Mouse (Mus musculus) lung, postnatal 10 days (tissue): ENCODE measurements at regions not wholly inside any gene's neighbourhood (a gene's known extent, or its start where the extent isn't known, plus 50 kb on each side); places are given as distances from the start of the nearest gene placed in this dataset.

Source experiments
- DNase-seq: peaks from one replicate; pipeline ENCODE4 v3.0.0; 2021

DNA sequence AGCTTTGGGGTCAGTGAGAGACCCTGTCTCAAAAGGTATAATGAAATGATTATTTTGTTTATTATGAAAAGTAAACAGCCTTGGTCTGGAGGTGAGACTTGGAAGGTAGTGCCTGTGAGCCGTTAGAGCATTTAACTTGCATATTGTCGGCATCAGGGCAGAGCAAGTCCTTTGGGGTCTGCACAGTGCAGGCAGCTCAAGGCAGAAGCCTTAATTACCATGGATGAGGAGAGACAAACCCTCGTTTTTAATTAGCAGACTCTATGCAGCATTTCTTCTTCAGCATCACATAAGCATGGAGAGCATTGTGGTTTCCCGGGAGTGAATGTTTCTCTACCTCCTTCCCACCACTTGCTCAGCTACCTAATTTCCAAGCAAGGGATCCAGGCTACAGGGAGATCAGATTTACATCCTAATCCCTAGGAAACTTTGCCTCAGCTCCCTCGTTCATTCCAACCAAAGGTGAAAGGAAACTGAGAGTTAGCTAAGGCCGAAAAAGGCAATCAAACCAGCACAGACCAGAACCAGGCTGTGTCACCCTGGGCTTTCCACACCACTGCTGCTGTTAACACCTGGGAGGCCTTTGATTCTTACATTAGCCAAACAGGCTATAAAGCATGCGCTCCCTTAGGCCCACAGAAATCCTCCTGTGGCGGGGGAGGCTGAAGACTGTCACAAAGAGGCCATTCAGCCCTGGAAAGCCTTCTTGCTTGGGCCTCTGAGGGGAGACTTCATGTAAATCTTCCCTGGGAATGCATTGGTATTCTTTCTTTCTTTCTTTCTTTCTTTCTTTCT, 120.9 kb upstream of the Trib2 start:
- DNase-seq = no peak

DNA sequence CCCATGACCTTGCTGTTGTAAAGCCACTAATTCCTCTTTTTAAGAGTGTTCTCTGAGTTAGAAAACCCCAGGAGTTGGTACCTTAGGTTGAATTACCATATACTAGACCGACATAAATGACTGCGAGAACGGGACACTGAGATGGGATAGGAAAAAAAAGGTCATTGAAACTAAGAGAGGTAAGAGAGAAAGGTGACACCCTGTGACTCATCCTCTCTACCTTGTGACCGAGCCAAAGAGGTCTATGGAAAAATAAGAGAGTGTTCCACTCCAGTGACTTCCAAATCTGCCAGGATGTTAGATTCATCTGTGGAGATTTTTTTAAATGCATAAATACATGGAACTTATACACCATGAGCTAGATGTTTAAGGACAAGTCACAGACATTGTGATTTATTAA, 115.3 kb upstream of the Trib2 start:
- DNase-seq = no peak

DNA sequence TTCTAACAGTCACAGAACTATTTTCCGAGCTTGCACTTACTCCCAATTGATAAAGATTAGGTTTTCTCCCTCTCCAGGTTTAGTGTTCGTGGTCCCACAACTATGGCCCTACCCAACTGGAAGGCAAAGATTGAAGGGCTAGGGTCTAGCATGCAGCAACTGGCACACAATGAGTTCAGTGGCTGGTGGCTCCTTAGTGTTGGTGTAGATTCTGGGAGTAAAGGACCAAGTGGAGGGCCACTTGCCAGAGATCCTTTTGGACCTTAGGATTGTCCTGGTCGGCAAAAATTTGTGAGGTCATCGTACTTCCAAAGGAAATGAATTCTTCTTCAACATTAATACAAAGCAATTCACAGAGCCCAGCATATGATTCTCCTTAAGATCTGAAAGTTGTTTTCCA, 114.8 kb upstream of the Trib2 start:
- DNase-seq = no peak

DNA sequence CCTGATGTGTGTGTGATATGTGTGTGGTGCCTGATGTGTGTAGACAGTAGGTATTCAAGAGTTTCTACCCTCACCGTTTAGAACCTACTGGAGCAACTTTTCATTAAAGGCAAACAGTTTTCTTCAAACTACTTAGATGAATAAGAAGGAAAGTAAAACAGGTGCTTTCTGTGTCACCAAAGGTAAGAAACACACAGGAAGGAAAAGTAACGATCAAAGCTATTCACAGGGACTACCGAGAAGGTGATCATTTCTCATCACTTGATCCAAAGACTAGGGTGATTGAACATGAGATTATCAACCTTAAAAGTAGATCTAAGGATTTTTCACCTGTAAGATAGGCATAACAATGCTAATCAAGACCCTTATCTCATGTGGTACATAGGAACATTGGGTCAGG, 113.4 kb upstream of the Trib2 start:
- no peak for DNase-seq

DNA sequence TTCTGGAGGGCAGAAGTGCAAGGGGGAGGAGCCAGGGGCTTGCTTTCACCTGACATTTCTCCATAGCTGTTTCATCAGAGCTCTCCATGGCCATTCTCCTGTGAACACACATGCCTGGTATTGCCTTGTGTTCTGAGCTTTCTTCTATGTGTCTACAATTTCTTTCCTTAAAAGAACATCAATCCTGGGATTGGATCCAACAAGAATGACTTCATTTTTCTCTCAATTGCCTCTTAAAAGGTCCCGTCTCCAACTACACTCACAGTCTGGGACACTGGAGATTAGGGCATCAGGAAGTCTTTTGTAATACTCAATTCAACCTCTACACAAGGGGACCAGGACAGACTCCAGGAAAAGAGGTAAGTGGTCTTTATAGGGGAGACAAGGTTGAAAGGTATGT, 112.8 kb upstream of the Trib2 start:
- peak; percentile 2 for DNase-seq

DNA sequence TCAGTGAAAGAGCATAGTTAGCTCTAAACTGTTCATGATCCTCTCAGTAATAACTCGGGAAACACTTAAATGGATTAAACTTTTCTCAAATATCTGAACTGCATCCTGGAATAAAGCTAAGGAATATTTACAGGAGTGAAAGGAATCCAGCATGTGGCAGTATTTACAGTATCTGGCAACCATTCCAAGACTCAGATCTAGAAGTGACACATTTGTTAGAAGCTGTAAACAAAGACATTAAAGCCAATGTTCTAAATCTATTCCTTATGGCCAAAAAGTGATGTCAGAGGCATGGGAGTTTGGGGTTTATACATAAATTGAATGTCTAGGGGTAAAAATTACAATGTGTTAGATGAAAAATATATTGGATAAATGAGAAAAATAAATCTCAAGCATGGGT, 101.6 kb upstream of the Trib2 start:
- DNase-seq = no peak

DNA sequence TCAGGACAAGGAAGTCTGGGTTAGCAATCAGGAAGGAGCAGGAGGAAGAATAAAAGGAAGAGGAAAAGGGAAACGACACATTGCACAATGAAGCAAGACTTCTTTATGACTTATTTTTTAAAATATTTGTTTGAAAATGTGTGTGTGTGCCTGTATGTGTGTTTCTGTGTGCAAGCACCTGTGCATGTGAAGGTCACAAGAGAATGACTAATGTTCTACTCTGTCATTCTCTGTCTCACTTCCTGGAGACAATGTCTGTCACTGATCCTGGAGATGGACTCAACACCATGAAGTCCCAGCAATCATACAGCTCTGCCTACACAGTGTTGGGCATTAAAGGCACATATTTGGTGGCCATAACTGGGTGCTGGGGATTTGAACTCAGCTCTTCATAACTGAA, 96.2 kb upstream of the Trib2 start:
- no peak for DNase-seq

DNA sequence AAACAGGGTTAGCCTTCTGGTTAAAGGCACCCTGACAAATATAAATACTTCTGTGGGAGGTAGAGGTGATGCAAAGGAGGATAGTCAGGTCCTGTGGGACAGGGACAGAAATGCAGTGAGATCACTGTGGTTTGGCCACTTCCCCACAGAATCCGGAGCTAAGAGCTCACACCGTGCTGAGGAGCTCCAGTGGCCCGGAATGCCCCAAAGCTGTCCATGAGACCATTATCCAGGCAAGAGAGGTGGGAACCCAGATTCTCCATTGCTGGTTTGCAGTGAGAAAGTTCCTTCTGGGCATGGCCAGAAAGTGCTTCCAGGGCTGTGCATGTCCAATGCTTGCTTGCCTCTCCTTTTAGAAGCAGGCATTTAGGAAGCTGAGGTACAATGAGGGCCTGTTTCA, 95.8 kb upstream of the Trib2 start:
- no peak for DNase-seq

DNA sequence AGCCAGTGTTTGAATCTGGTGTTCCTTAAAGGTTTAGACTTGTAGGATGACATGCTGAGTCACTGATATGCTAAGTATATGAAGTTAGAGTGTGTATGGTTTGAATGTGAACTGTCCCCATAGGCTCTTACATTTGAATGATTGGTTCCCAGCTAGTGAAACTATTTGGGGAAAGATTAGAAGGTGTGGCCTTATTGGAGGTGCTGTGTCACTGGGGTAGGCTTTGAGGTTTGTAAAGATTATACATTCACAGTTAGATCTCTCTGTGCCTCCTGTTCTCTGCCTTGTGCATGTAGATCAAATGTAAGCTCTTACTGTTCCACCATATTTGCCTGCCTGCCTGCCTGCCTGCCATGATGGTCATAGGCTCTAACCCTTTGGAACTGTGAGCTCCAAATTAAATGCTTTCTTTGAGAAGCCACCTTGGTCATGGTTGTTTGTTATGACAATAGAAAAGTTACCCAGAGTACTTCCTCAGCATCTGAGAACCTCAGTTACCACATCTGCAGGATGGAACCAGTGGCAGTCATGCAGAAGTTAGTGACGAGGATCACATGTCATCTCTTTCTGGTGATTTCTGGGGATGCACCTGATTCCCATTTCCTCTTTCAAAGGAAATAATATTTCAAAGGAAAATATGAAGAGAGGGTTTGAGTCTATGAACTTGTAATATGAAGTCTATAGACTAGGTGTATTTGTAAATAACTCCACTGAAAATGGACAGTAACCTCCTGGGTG, 94.7 kb upstream of the Trib2 start:
- DNase-seq = no peak

DNA sequence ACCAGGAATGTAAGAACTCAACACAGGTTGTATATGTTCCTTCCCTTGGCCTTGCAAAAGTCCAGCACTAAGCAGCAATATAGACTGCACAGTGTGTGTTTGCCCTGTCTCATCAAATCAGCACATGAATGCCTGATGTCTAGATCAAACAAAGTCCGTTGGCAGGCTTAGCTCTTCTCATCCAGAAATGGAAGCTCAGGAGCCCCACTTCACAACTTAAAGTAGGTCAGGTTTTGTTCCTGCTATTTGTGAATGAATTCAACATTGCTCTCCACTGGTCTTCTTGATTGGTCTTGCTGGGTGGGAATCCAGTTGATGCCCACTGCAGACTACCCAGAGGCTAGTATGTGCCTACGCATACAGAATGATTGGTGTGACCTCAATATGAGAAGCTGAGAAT, 80.8 kb upstream of the Trib2 start:
- DNase-seq = no peak

DNA sequence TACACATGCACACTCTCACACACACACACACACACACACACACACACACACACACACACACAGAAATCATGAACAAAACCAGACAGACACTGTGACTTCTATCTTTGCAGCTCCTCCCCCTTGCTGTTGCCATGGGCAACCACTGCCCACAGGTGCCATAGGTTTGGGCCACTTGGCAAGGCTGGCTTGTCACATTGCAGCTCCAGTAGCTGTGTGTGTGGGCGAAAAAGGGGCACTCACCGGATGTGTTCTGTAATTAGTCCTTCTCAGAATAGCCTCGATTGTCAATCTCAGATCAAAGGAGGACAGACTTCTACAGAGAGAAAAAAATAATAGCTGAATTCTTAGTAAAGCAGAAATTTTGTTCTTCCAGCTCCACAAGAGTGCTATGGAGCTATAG, 79.8 kb upstream of the Trib2 start:
- no peak for DNase-seq

DNA sequence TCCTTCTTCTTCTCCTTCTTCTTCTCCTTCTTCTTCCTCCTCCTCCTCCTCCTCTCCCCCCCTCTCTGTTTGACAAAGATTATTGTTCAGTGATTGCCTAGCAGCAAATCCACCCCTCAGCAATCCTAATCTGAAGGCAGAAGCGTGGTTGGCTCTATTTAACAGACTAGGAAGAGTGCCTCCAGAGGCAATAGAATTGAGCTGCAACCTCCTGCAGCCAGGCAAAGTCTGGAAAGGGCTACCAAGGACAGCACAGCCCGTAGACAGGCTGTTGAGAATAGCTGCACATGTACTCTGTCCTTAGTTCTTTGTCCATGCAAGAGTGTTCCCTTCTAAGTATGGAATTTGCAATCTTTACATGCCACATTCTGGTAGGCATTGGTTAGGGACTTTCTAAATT, 78.5 kb upstream of the Trib2 start:
- no peak for DNase-seq

DNA sequence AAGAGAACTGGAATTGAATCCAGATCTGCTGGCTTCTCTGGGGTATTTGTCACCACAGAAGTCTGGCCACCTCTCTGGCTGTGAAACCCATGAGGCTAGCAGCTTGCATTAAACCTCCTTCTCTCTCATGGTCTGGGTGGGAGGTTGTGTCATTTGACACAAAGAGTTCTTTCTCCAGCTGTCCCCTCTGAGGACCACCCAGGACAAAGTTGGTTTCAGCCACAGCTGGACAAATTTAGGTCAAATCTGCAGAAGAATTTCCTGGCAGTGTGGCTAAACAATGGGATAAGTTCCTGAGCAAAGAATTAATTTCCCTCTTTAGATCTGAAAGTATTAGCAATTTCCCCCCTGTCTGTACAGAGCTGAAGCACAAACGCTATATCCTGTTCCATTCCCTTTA, 73.9 kb upstream of the Trib2 start:
- DNase-seq = peak; percentile 3

DNA sequence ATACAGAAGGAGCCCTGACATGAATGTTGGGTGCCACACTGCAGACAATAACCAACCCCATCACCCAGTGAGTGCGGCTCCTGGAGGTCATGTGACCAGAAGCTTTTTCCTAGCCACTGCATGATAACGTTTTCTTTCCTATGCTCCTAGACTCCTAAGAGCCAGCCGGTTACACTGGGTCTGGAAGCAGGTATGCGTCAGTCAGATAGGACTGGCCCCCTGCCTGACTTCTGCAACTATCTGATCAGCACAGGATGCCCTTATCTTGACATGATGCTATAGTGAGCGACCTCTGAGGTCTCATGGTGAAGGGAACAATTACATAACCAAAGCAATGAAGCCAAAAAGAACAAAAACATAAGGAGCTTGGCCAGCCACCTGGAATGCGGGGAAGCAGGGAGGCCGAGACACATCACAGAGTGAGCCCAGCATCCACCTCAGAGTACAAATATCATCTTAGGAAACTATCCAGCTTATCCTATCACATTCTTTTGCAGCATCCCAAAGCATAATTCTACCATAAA, 63.2 kb upstream of the Trib2 start:
- no peak for DNase-seq
